Mouse (Mus musculus) olfactory bulb, adult 2 months (tissue): ENCODE results near the gene Kcnab3.

ENCODE experiments used
- CTCF ChIP-seq: fragments of 200-500 bp; IDR thresholded peaks from 2 replicates; pipeline ENCODE4 v1.5.1; 2012; ENCODE audit warnings: low read depth, mild to moderate bottlenecking, low read length, moderate library complexity; ENCODE audit not compliant: insufficient read depth
- POLR2A ChIP-seq: fragments of 200-500 bp; IDR thresholded peaks from 2 replicates; pipeline ENCODE4 v1.6.1; 2012; ENCODE audit warnings: mild to moderate bottlenecking, low read depth, low read length, moderate library complexity; ENCODE audit not compliant: insufficient read depth

- TF ChIP-seq CTCF, result no peak
- no peak for TF ChIP-seq POLR2A
Measured at GRCm38 (mm10) chr11:69367616-69368355, 41.7 kb downstream of the Kcnab3 start.
